Mouse (Mus musculus): ENCODE data around the gene Srpx. TPM values are rescaled to one million over a fixed set of nuclear protein-coding genes. Genes with fewer than 3 reads are reported as not detected.

Gene Srpx
- total and polyA plus RNA-seq, 2 experiments from 2014 or later: 1.5 to 1.6 TPM

GRCm38 (mm10) chrX:10070689-10071088 lies 46.8 kb downstream of the Srpx start:
- H3K27me3 ChIP-seq (ENCODE audit: insufficient read depth, low read length): no peaks in the 10 kb centered on the region
- DNase-seq (ENCODE audit: low spot score) (peak; percentile 43), ATAC-seq (ENCODE audit: low FRiP score) (peak; percentile 78; the same call in 1 of the 2 replicates)
- H3K9ac ChIP-seq (replicated peaks; ENCODE audit: low read length, poor library complexity, severe bottlenecking): no peak overlapping the region
- H3K4me1 ChIP-seq (ENCODE audit: insufficient read depth, low read length): no peaks in the 10 kb centered on the region
- H3K4me2 ChIP-seq (ENCODE audit: low read depth, low read length, poor library complexity, severe bottlenecking): no peak overlapping the region
- 33% methylated on average over 6 of the region's 6 CpGs for WGBS
- H3K4me3 ChIP-seq (ENCODE audit: low read depth, low read length): no peak overlapping the region
- no peak overlapping the region for H3K27ac ChIP-seq (ENCODE audit: low read depth, low read length)
- no peaks in the 10 kb centered on the region for H3K36me3 ChIP-seq (ENCODE audit: insufficient read depth, low read length)
- H3K9me3 ChIP-seq (ENCODE audit: low read length): no peaks in the 10 kb centered on the region
- TF ChIP-seq CTCF (IDR thresholded peaks at IDR 0.05): peak; percentile 78

GRCm38 (mm10) chrX:10069405-10069804 lies 48.1 kb downstream of the Srpx start:
- 72% methylated on average over 4 of the region's 4 CpGs for WGBS
- DNase-seq (ENCODE audit: low spot score) (no peak), ATAC-seq (ENCODE audit: low FRiP score) (no peak)
- Histone ChIP-seq H3K4me2 (ENCODE audit: low read depth, low read length, poor library complexity, severe bottlenecking) (no peak overlapping the region), H3K27ac (ENCODE audit: low read depth, low read length) (no peak overlapping the region), H3K4me1 (ENCODE audit: insufficient read depth, low read length) (no peaks in the 10 kb centered on the region), H3K4me3 (ENCODE audit: low read depth, low read length) (no peak overlapping the region), H3K9ac (replicated peaks; ENCODE audit: low read length, poor library complexity, severe bottlenecking) (no peak overlapping the region), H3K36me3 (ENCODE audit: insufficient read depth, low read length) (no peaks in the 10 kb centered on the region), H3K9me3 (ENCODE audit: low read length) (no peaks in the 10 kb centered on the region), H3K27me3 (ENCODE audit: insufficient read depth, low read length) (no peaks in the 10 kb centered on the region)
- no peak for TF ChIP-seq CTCF (IDR thresholded peaks at IDR 0.05)

- H3K36me3 ChIP-seq (ENCODE audit: insufficient read depth, low read length): no peaks in the 10 kb centered on the region
- H3K4me2 ChIP-seq (ENCODE audit: low read depth, low read length, poor library complexity, severe bottlenecking): no peak overlapping the region
- no peak overlapping the region for H3K9ac ChIP-seq (replicated peaks; ENCODE audit: low read length, poor library complexity, severe bottlenecking)
- no peak overlapping the region for H3K4me3 ChIP-seq (ENCODE audit: low read depth, low read length)
- no peak for ATAC-seq (ENCODE audit: low FRiP score)
- no peak for DNase-seq (ENCODE audit: low spot score)
- no peaks in the 10 kb centered on the region for H3K27me3 ChIP-seq (ENCODE audit: insufficient read depth, low read length)
- H3K27ac ChIP-seq (ENCODE audit: low read depth, low read length): no peak overlapping the region
- no peaks in the 10 kb centered on the region for H3K4me1 ChIP-seq (ENCODE audit: insufficient read depth, low read length)
- no peaks in the 10 kb centered on the region for H3K9me3 ChIP-seq (ENCODE audit: low read length)
- no peak for TF ChIP-seq CTCF (IDR thresholded peaks at IDR 0.05)
- 75% methylated on average over 1 of the region's 1 CpGs for WGBS
Observed at GRCm38 (mm10) chrX:10063781-10064180, 53.7 kb downstream of the Srpx start.

DNA sequence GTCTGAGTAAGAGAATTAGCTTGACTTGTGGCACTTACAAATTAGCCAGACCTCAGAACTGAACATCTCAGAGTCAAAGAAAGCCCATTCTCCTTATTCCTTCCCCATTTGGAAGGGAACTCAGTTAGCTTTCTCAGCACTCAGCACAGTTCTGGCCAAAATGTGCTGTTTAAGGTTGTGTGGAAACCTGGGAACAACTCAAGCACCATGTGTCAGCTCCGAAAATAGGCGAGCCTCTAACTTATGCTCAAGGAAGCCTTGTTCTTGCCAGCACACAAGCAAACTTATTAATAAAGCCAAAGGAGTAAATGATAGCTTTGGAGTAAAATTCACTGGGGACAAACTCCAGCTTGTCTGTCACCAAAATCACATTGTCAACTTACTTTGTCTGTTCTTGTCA lies 54.1 kb downstream of the Srpx start:
- Histone ChIP-seq H3K4me2 (ENCODE audit: low read depth, low read length, poor library complexity, severe bottlenecking) (no peak overlapping the region), H3K9me3 (ENCODE audit: low read length) (no peaks in the 10 kb centered on the region), H3K36me3 (ENCODE audit: insufficient read depth, low read length) (no peaks in the 10 kb centered on the region), H3K4me1 (ENCODE audit: insufficient read depth, low read length) (no peaks in the 10 kb centered on the region), H3K27ac (ENCODE audit: low read depth, low read length) (no peak overlapping the region), H3K9ac (replicated peaks; ENCODE audit: low read length, poor library complexity, severe bottlenecking) (no peak overlapping the region), H3K4me3 (ENCODE audit: low read depth, low read length) (no peak overlapping the region), H3K27me3 (ENCODE audit: insufficient read depth, low read length) (no peaks in the 10 kb centered on the region)
- ATAC-seq (ENCODE audit: low FRiP score) (no peak), DNase-seq (ENCODE audit: low spot score) (no peak)
- TF ChIP-seq CTCF (IDR thresholded peaks at IDR 0.05): no peak
- 81% methylated on average over 2 of the region's 2 CpGs for WGBS

DNA sequence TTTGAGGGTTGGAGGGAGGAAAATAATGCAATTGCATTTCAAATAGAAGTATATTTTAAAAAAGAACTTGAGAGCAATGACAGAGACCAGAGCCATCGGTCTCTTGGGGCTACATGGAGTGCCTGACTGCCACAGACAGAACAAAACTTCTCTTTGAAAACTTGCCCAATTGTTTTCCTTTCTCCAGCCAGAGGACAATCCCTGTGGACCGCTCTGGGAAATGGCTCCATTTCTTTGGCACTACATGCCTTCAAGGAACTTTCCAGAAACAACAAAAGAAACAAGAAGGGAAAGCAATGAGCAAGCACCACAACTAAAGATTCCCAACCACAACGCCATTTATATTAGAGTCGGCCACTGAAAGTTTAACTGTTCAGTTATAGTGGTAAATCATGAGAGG lies 55.3 kb downstream of the Srpx start:
- Histone ChIP-seq H3K4me3 (ENCODE audit: low read depth, low read length) (no peak overlapping the region), H3K4me2 (ENCODE audit: low read depth, low read length, poor library complexity, severe bottlenecking) (no peak overlapping the region), H3K27me3 (ENCODE audit: insufficient read depth, low read length) (no peaks in the 10 kb centered on the region), H3K27ac (ENCODE audit: low read depth, low read length) (no peak overlapping the region), H3K36me3 (ENCODE audit: insufficient read depth, low read length) (no peaks in the 10 kb centered on the region), H3K4me1 (ENCODE audit: insufficient read depth, low read length) (no peaks in the 10 kb centered on the region), H3K9ac (replicated peaks; ENCODE audit: low read length, poor library complexity, severe bottlenecking) (no peak overlapping the region), H3K9me3 (ENCODE audit: low read length) (no peaks in the 10 kb centered on the region)
- WGBS: 68% methylated on average over 4 of the region's 4 CpGs
- TF ChIP-seq CTCF (IDR thresholded peaks at IDR 0.05): no peak
- no peak for DNase-seq (ENCODE audit: low spot score)
- ATAC-seq (ENCODE audit: low FRiP score): no peak

DNA sequence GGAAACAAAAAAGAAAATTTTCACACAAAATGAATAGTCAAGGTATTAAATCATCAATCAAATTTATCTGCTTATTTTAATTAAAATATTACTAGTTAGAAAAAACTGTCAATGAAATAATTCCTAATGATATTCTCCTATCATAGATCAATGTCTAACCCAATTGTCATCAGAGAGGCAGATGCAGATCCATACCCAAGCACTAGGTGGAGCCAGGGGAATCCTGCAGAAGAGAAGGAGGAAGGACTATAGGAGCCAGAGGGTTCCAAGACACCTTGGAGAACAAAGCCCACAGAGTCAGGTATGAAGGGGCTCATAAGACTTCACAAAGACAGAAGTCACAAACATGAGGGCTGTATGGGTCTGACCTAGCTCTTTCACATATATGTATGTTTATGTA lies 82.8 kb downstream of the Srpx start:
- Histone ChIP-seq H3K27ac (ENCODE audit: low read depth, low read length) (no peak overlapping the region), H3K9ac (replicated peaks; ENCODE audit: low read length, poor library complexity, severe bottlenecking) (no peak overlapping the region), H3K4me3 (ENCODE audit: low read depth, low read length) (no peak overlapping the region), H3K9me3 (ENCODE audit: low read length) (no peaks in the 10 kb centered on the region), H3K4me2 (ENCODE audit: low read depth, low read length, poor library complexity, severe bottlenecking) (no peak overlapping the region), H3K36me3 (ENCODE audit: insufficient read depth, low read length) (no peaks in the 10 kb centered on the region), H3K27me3 (ENCODE audit: insufficient read depth, low read length) (no peaks in the 10 kb centered on the region), H3K4me1 (ENCODE audit: insufficient read depth, low read length) (no peaks in the 10 kb centered on the region)
- TF ChIP-seq CTCF (IDR thresholded peaks at IDR 0.05): peak; percentile 43; the same call in 1 of the 2 replicates
- no peak for DNase-seq (ENCODE audit: low spot score)
- no peak for ATAC-seq (ENCODE audit: low FRiP score)
